Mouse (Mus musculus): ENCODE data around the gene Rnf224. TPM values are rescaled to one million over a fixed set of nuclear protein-coding genes. Genes with fewer than 3 reads are reported as not detected.

The Rnf224 gene
- total RNA-seq, 4 experiments from 2014 or later: not detected

DNA sequence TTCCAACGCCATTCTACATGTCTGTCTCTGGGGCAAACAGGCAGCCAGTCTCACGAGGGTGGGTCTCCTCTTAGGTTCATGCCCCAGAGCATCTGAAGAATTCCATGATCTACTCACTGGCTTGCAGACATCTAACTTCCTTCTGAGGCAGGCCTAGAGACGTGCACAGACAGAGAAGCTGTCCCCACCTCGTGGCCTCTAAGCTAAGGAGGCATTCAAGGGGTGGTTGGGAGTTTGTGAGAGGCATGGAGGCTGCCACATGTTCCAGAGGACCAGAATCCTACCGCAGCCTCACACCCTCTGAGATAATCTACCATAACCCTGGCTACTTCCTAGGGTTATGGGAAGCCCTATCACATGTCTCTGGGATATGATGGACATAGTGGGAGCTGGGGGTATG lies 42.6 kb downstream of the Rnf224 start:
- DNase-seq: no peak

- DNase-seq: peak; percentile 76
Observed at GRCm38 (mm10) chr2:25193330-25193770, 43.2 kb downstream of the Rnf224 start.

DNA sequence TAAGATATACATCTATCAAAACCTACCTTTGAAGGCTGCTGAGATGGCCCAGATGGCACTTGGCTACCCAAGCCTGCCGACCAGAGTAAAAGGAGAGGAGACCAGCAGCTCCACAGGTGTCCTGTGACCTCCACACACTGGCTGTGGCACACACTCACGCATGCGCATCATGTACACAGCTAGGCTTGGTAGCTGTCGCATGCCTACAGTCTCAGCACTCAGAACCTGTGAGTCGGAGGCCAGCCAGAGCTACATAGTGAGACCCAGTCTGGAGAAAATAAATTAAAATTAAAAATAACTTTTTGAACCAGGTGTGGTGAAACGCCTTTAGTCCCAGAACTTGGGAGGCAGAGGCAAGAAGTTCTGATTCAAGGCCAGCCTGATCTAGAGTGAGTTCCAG lies 48.7 kb downstream of the Rnf224 start:
- no peak for DNase-seq

DNA sequence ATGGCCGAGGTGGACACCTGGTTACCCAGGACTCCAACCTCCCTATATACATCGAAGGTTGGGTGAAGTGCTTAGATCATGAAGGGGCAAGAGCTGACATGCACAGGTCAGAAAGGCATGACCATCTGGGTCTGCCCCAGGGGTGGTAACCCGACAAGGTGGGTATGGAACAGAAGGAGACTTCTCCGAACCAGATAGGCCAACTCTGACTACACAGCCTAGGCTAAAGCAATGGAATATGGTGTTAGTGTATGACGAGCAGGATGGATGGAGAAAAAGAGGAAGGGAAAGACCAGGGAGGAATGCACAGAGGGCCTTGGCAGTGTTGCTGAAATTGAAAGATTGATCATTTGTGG lies 50.0 kb downstream of the Rnf224 start:
- DNase-seq: no peak

DNA sequence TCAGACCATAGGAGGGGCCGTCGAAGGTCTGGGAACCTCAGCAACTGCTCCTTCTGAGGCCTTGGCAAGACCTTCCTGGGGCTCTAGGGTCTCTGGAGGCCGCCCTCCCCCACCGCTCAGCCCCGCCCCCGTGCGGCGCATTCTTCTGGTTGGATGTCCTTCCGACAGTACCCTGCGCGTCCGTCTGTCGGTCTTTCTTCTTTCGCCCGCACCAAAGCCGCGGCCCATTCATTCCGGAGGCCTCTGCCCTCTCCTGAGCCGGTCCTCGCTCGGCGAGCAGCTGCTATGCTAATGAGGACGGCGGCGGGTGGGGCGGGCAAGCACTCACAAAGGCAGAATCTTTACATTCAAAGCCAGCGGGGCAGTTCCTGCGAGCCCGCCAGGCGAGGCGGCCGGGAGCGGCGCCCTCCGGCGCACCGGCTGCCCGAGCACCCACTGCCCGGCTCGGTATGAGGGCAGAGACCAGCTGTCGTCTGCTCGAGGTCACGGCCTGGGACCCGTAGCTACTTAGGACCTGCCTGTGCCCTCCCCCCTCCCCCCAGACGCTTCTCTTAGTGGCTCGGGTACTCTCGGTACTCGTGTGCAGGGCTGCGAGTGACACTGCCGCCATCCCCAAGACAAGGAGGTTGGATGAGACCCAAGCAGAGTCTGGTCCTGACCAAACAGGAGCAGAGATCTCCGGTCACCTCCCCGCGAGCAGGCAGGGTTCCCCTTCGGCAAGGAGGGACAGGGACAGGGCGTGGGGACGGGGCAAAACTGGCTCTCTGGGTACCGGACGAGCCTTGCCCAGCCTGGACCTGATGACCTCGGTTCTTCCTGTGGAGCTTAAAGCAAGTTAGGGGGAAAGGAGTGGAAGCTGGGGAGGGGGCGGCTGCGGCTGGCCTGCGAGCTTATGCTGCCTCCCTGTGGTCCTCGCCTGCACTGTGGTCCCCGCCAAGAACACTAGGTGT lies 50.7 kb downstream of the Rnf224 start:
- DNase-seq: no peak

- no peak for DNase-seq
Observed at GRCm38 (mm10) chr2:25184496-25184895, 52.1 kb downstream of the Rnf224 start.

Other genes with a start within 250 kb of the Rnf224 start
- gene Nsmf, start 182.4 kb downstream of the Rnf224 start, total RNA-seq (2022): 10 to 100 TPM; 41.6 to 84.4 (median 63.1) TPM
- under 1 TPM in 1 of 4 experiments, not detected in 3; 0.27 TPM for gene Entpd8, start 156.5 kb downstream of the Rnf224 start, total RNA-seq (2022)
- not detected for gene Noxa1, start 141.6 kb downstream of the Rnf224 start, total RNA-seq (2022)
- 1 to 10 TPM; 2.4 to 3.5 (median 2.7) TPM for gene Nrarp, start 56.0 kb downstream of the Rnf224 start, total RNA-seq (2022)
- gene Tor4a, start 39.9 kb downstream of the Rnf224 start, total RNA-seq (2022): 10 to 100 TPM; 27.4 to 35.0 (median 31.7) TPM
- 10 to 100 TPM; 59.6 to 74.9 (median 68.6) TPM for gene Nelfb, start 25.3 kb downstream of the Rnf224 start, total RNA-seq (2022)
- not detected for gene Stpg3, start 22.1 kb downstream of the Rnf224 start, total RNA-seq (2022)
- gene Fam166a, start 18.0 kb downstream of the Rnf224 start, total RNA-seq (2022): under 1 TPM in 1 of 4 experiments, not detected in 3; 0.27 TPM
- 100 to 1,000 TPM; 150 to 307 (median 222) TPM for gene Tubb4b, start 12.1 kb downstream of the Rnf224 start, total RNA-seq (2022)
- gene Slc34a3, start 2.4 kb downstream of the Rnf224 start, total RNA-seq (2022): not detected
- gene Rnf208, start 5.5 kb upstream of the Rnf224 start, total RNA-seq (2022): 10 to 100 TPM; 10.3 to 18.0 (median 12.3) TPM
- not detected for gene Cysrt1, start 5.7 kb upstream of the Rnf224 start, total RNA-seq (2022)
- 1 to 10 TPM; 2.2 to 8.9 (median 6.1) TPM for gene AL732309.1, start 10.1 kb upstream of the Rnf224 start, total RNA-seq (2022)
- 10 to 100 TPM; 28.4 to 43.0 (median 31.5) TPM for gene Tmem203, start 18.7 kb upstream of the Rnf224 start, total RNA-seq (2022)
- 10 to 100 TPM; 10.3 to 14.5 (median 11.1) TPM for gene Tprn, start 25.8 kb upstream of the Rnf224 start, total RNA-seq (2022)
- gene Ssna1, start 35.7 kb upstream of the Rnf224 start, total RNA-seq (2022): 10 to 100 TPM; 44.4 to 48.7 (median 47.0) TPM
- 100 to 1,000 TPM in 3 of 4 experiments, 10 to 100 TPM in 1; 94.6 to 118 (median 102) TPM for gene Anapc2, start 35.7 kb upstream of the Rnf224 start, total RNA-seq (2022)
- gene Tmem210, start 51.4 kb upstream of the Rnf224 start, total RNA-seq (2022): not detected
- not detected for gene Lrrc26, start 53.1 kb upstream of the Rnf224 start, total RNA-seq (2022)
- 10 to 100 TPM; 13.0 to 21.3 (median 17.8) TPM for gene Grin1, start 82.4 kb upstream of the Rnf224 start, total RNA-seq (2022)
- 10 to 100 TPM; 66.5 to 71.9 (median 67.6) TPM for gene Man1b1, start 95.6 kb upstream of the Rnf224 start, total RNA-seq (2022)
- 10 to 100 TPM; 39.8 to 59.1 (median 45.7) TPM for gene Dpp7, start 119.6 kb upstream of the Rnf224 start, total RNA-seq (2022)
- gene Uap1l1, start 128.9 kb upstream of the Rnf224 start, total RNA-seq (2022): 10 to 100 TPM; 29.5 to 48.3 (median 31.5) TPM
- gene Sapcd2, start 135.5 kb upstream of the Rnf224 start, total RNA-seq (2022): under 1 TPM in 3 of 4 experiments, not detected in 1; 0.31 to 0.71 (median 0.61) TPM
- 1 to 10 TPM; 3.1 to 9.7 (median 5.1) TPM for gene Entpd2, start 159.1 kb upstream of the Rnf224 start, total RNA-seq (2022)
- gene Npdc1, start 162.6 kb upstream of the Rnf224 start, total RNA-seq (2022): 100 to 1,000 TPM; 148 to 171 (median 163) TPM
- under 1 TPM in 1 of 4 experiments, not detected in 3; 0.13 TPM for gene Fut7, start 186.5 kb upstream of the Rnf224 start, total RNA-seq (2022)
- 10 to 100 TPM; 48.9 to 73.0 (median 57.5) TPM for gene Abca2, start 191.9 kb upstream of the Rnf224 start, total RNA-seq (2022)
- not detected for gene Clic3, start 220.1 kb upstream of the Rnf224 start, total RNA-seq (2022)
- 10 to 100 TPM; 32.4 to 68.2 (median 43.4) TPM for gene Paxx, start 224.3 kb upstream of the Rnf224 start, total RNA-seq (2022)
- gene Ptgds, start 233.3 kb upstream of the Rnf224 start, total RNA-seq (2022): 10 to 100 TPM in 1 of 4 experiments, 1 to 10 TPM in 3; 3.2 to 10.5 (median 4.4) TPM

Data from adrenal gland, adult 8-10 months (tissue).